Mouse (Mus musculus) stomach, embryonic 15.5 days (tissue): ENCODE data around the gene Ephb1. TPM values are rescaled to one million over a fixed set of nuclear protein-coding genes. Genes with fewer than 3 reads are reported as not detected.

ENCODE experiments used
- ATAC-seq: fragments of 200-750 bp; cut with Nextera tagmentation; 2 replicates; pipeline ENCODE4 v1.8.0; 2017; ENCODE audit warnings: low read depth, moderate number of reproducible peaks, moderate TSS enrichment; ENCODE audit not compliant: insufficient read depth, low FRiP score
- H3K27ac ChIP-seq: fragments of 300-500 bp; sonication (generic); 2 replicates; pipeline ENCODE4 v1.5.1; 2015; ENCODE audit warnings: mild to moderate bottlenecking, inconsistent platforms
- H3K27me3 ChIP-seq: fragments of 300-500 bp; sonication (generic); replicated peaks from 2 replicates; pipeline ENCODE4 v1.6.1; 2015; ENCODE audit warnings: inconsistent platforms
- H3K36me3 ChIP-seq: fragments of 300-500 bp; sonication (generic); 2 replicates; pipeline ENCODE4 v1.6.1; 2015; ENCODE audit warnings: inconsistent platforms
- H3K4me1 ChIP-seq: fragments of 300-500 bp; sonication (generic); 2 replicates; pipeline ENCODE4 v1.6.1; 2015; ENCODE audit warnings: inconsistent platforms
- H3K4me2 ChIP-seq: fragments of 300-500 bp; sonication (generic); 2 replicates; pipeline ENCODE4 v1.6.1; 2015; ENCODE audit warnings: mild to moderate bottlenecking, inconsistent platforms
- H3K4me3 ChIP-seq: fragments of 300-500 bp; sonication (generic); replicated peaks from 2 replicates; pipeline ENCODE4 v1.5.1; 2015; ENCODE audit warnings: inconsistent platforms
- H3K9ac ChIP-seq: fragments of 300-500 bp; sonication (generic); 2 replicates; pipeline ENCODE4 v1.6.1; 2015; ENCODE audit warnings: inconsistent platforms
- H3K9me3 ChIP-seq: fragments of 300-500 bp; sonication (generic); 2 replicates; pipeline ENCODE4 v1.6.1; 2016; ENCODE audit warnings: inconsistent platforms
- WGBS: fragments of 180-500 bp; shearing (Covaris S2); methylation state at CpG from one replicate; pipeline ENCODE4 v1.1.7; 2015; 5-methylcytosine and 5-hydroxymethylcytosine counted together
- polyA plus RNA-seq: library from polyadenylated mRNA; unstranded; fragments of >200 nt; fragmentation: Nextera tagmentation; extraction: Ambion mirVana; gene quantifications from 2 replicates; pipeline ENCODE4 v1.2.1, GENCODE M21; 2015

Ephb1 gene
- polyA plus RNA-seq, 1 experiment from 2014 or later: 5.5 TPM

DNA sequence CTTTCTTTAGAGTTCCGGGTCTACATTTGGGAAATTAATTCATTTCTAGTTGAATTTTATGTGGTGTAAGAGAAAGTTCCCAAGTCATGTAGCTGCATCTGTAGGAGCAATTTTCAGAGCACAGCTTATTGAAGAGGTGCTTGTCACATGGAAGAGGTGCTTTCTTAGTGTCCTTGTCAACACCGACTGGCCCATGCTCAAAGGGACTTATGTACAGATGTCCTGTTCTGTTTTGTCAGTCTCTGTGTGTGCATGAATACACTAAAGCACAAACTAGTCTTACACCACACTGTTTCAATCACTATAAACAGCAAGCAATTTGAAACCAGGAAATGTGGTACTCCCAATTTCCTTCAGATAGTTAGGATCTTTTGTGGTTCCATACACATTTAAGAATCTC is 13.3 kb upstream of the Ephb1 start:
- Histone ChIP-seq H3K4me1 (no peaks in the 10 kb centered on the region), H3K36me3 (no peaks in the 10 kb centered on the region), H3K9me3 (no peaks in the 10 kb centered on the region), H3K27me3 (no peaks in the 10 kb centered on the region), H3K4me3 (no peak overlapping the region), H3K9ac (no peak overlapping the region), H3K4me2 (no peak overlapping the region), H3K27ac (no peak overlapping the region)
- 86% methylated on average over 2 of the region's 2 CpGs for WGBS
- ATAC-seq: no peak

DNA sequence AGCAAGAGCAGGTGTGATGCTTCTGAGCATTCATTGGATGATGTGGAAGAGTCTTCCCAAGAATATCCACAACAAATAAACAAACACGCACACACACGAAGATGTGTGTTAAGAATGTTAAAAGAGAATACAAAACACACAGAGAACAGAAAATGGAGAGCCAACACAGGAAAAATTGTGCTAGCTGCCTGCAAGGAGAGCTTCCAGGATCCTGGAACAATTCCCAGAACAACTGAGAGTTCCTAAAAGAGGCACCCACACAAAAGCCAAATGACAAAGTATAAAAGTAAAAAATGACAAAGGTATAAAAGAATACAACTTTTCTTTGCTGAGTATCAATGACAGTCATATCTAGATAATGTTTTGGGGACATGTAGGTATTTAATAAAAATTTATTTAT is 11.0 kb upstream of the Ephb1 start:
- no peak for ATAC-seq
- no peaks in the 10 kb centered on the region for H3K27me3 ChIP-seq
- H3K9ac ChIP-seq: no peak overlapping the region
- H3K4me2 ChIP-seq: no peak overlapping the region
- 86% methylated on average over 2 of the region's 2 CpGs for WGBS
- H3K9me3 ChIP-seq: no peaks in the 10 kb centered on the region
- no peak overlapping the region for H3K4me3 ChIP-seq
- H3K4me1 ChIP-seq: no peaks in the 10 kb centered on the region
- no peaks in the 10 kb centered on the region for H3K36me3 ChIP-seq
- H3K27ac ChIP-seq: no peak overlapping the region

DNA sequence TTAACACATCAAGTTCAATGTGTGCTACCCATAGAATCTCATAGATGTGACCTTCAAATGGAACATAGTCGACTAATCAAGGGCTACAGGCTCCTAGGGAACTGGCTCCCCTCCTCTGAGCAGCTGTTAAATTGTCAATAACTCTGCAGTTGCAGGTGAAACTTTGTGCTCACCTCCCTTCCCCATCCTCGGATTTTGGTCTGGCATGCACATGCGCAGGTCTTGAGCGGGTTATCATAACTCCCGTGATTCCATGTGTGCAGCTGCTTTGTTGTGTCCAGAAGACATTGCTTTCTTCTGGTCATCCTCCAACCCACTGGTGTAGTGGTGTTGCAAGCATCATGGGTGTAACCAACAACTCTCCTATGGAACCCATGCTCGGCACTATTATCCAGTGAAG is 4.8 kb upstream of the Ephb1 start:
- Histone ChIP-seq H3K36me3 (no peaks in the 10 kb centered on the region), H3K9me3 (no peaks in the 10 kb centered on the region), H3K27ac (no peak overlapping the region), H3K9ac (no peak overlapping the region), H3K4me3 (no peak overlapping the region), H3K4me2 (no peak overlapping the region), H3K4me1 (peaks cover 1% of the 10 kb centered on the region; the same call in 1 of the 2 replicates), H3K27me3 (peaks cover 28% of the 10 kb centered on the region)
- no peak for ATAC-seq
- 90% methylated on average over 6 of the region's 6 CpGs for WGBS

DNA sequence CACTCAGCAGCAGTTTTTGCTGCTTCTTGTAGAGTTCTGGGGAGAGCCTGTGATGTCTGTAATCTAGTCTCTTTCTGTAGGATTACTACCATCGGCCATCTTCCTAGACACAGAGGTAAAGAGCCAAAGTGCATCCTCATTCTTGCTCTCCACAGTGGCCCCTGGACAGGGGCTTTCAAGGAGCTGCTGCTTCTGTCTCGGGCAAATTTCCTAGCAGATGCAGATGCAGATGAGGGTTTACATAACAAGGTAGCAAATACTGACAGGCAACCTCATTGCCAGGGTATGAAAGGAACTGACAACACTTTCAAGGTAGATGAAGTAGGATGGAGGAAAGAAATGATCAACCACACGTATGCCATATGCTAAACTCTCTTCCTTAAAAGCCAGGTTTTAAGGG is 4.2 kb upstream of the Ephb1 start:
- H3K4me3 ChIP-seq: no peak overlapping the region
- peaks cover 34% of the 10 kb centered on the region for H3K27me3 ChIP-seq
- H3K9ac ChIP-seq: no peak overlapping the region
- peaks cover 7% of the 10 kb centered on the region; the same call in 1 of the 2 replicates for H3K4me1 ChIP-seq
- H3K4me2 ChIP-seq: no peak overlapping the region
- ATAC-seq: no peak
- H3K36me3 ChIP-seq: no peaks in the 10 kb centered on the region
- 83% methylated on average over 3 of the region's 3 CpGs for WGBS
- H3K9me3 ChIP-seq: no peaks in the 10 kb centered on the region
- no peak overlapping the region for H3K27ac ChIP-seq

DNA sequence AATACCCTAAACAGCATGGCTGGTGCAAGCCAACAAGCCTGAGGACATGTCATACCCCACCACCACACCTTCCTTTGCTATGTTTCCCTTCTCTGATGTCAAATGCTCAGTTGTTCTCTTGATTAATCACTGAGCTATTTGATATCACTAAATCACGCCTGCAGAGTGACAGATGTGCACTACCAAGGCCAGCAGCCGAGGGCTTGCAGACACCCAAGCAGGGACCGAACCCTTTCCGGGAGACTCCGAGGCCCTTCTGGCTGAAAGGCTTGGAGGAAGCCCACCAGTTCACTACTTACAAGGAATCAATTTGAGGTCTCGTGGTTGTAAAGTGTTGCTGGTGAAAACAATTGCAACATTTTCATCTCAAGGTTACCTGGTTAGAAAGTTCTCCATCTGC is 3.5 kb upstream of the Ephb1 start:
- peaks cover 41% of the 10 kb centered on the region for H3K27me3 ChIP-seq
- ATAC-seq: no peak
- no peak overlapping the region for H3K4me3 ChIP-seq
- no peaks in the 10 kb centered on the region for H3K36me3 ChIP-seq
- WGBS: 80% methylated on average over 6 of the region's 6 CpGs
- no peak overlapping the region for H3K4me2 ChIP-seq
- no peaks in the 10 kb centered on the region for H3K9me3 ChIP-seq
- no peak overlapping the region for H3K9ac ChIP-seq
- no peak overlapping the region for H3K27ac ChIP-seq
- H3K4me1 ChIP-seq: peaks cover 14% of the 10 kb centered on the region; the same call in 1 of the 2 replicates

DNA sequence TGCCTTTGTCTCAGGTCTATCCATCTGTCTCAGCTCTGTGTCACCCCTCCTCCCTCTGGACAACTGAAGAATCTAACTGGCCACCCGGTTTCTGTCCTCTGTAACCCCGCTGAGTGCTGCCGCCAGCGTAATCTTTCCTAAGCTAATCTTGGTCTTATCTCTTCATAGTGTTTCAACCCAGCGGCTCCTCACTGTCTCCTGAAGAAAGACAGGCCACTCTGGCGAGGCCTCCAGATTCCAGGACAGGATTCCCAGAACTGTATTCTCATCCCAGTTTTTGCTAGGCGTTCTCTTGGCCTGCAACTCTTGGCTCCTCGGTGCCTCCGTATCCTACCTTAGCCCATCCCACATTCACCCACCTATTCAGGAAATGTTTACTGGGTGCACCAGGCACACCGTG is 2.0 kb upstream of the Ephb1 start:
- Histone ChIP-seq H3K27me3 (peaks cover 55% of the 10 kb centered on the region), H3K9me3 (no peaks in the 10 kb centered on the region), H3K4me3 (no peak overlapping the region), H3K36me3 (no peaks in the 10 kb centered on the region), H3K27ac (no peak overlapping the region), H3K4me1 (peaks cover 25% of the 10 kb centered on the region), H3K9ac (no peak overlapping the region), H3K4me2 (no peak overlapping the region)
- 36% methylated on average over 10 of the region's 10 CpGs for WGBS
- ATAC-seq: no peak

DNA sequence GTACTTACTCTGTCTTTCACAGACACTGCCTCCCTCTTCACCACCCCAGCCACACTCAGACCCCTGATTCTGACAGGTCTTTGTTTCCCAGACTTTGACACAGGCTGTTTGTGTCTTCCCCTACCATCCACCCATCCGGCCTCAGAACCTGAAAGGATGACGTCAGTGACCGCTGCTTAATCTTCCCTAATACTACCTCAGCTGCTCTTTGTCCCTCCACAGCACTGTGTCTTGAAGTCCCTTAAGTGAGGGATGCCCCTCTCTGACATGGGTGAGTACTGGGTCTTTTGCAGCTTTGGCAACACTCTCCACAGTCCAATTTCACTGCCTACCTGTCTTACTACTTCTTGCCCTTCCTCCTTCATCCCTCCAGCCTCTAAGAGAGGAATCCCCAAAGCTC is 1.2 kb upstream of the Ephb1 start:
- Histone ChIP-seq H3K9me3 (no peaks in the 10 kb centered on the region), H3K4me3 (no peak overlapping the region), H3K36me3 (no peaks in the 10 kb centered on the region), H3K4me1 (peaks cover 25% of the 10 kb centered on the region), H3K4me2 (no peak overlapping the region), H3K27ac (no peak overlapping the region), H3K9ac (no peak overlapping the region), H3K27me3 (peaks cover 63% of the 10 kb centered on the region)
- ATAC-seq: no peak
- 69% methylated on average over 3 of the region's 3 CpGs for WGBS

DNA sequence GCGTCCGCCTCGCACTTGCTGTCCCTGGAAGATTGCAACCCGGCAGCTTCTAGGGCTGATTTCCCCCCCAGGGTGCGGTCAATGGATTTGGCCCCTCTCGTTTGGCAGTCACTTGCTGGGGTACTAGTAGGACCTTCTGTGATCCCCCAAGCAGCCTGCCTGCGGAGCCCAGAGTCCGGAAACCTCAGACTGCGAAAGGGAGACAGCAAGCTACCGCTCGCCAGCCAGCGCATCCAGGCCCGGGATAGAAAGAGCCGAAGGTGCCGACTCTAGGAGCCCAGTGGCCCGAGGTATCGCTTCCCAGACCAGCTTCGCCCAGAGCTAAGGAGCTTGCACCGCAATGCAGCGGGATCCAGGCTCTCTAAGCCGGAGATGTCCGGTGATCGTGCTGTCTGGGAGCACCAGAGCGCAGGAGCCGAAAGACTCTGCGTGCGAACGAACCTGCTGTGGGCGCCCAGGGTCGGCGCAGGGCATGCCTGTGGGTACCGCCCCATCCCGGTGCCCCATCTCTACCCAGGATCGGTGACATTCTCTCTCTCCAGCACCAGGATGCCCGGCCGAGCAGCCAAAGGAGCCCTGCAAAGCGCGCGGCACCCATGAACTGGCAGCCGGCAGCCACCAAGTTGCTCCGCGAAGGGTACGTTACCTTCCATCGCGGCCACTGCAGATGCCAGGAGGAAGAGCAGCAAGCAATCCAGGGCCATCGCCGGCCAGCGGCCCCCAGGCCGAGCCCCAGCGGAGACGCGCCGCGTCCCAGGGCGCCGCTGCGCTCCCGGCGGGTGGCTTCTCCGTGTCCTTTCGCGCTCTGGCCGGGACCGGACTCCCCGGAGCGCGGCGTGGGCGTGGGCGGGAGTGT is 629 bp downstream of the Ephb1 start:
- peak overlapping the region; percentile 98 for H3K4me2 ChIP-seq
- no peaks in the 10 kb centered on the region for H3K36me3 ChIP-seq
- ATAC-seq: peak; percentile 25; the same call in 1 of the 2 replicates
- peaks cover 73% of the 10 kb centered on the region for H3K27me3 ChIP-seq
- peaks cover 25% of the 10 kb centered on the region for H3K4me1 ChIP-seq
- no peak overlapping the region for H3K27ac ChIP-seq
- H3K9ac ChIP-seq: peak overlapping the region; percentile 41
- H3K4me3 ChIP-seq: peak overlapping the region; percentile 55
- under 1% methylated on average over 70 of the region's 70 CpGs for WGBS
- H3K9me3 ChIP-seq: no peaks in the 10 kb centered on the region

DNA sequence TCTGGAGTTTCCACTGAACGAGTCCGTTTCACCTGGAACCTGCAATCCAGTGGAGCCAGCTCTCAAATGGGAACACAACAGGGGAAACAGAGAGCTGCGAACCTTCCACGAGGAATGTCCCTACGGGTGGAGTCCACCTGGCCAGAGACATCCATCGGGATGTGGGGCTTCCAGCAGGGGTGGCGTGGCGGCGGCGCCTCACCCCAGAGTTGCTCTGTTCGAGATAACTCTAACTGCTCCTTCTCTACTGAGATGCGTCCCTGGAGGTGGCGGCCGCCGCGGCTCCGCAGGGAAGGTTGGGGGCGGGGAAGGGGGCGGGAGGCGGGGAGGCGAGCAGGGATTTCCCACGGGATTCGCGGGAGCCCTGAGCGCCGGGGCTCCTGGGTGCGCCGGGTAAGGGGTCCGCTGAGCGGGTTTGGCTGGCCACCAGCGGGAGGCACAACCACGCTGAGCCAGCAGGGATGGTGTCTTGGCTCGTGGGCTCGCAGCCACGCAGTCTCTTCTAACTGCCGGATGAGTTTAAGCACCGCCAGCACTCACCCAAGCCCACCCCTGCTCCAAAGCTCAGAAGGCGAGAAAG is 1.3 kb downstream of the Ephb1 start:
- ATAC-seq: no peak
- H3K27me3 ChIP-seq: peaks cover 73% of the 10 kb centered on the region
- WGBS: 1% methylated on average over 38 of the region's 38 CpGs
- H3K9me3 ChIP-seq: no peaks in the 10 kb centered on the region
- peak overlapping the region; percentile 55 for H3K4me3 ChIP-seq
- H3K27ac ChIP-seq: no peak overlapping the region
- H3K4me1 ChIP-seq: peaks cover 25% of the 10 kb centered on the region
- H3K36me3 ChIP-seq: no peaks in the 10 kb centered on the region
- H3K9ac ChIP-seq: 0 out of 2 replicates have a peak overlapping the region, but pooled peaks have one; percentile 2
- H3K4me2 ChIP-seq: peak overlapping the region; percentile 98

DNA sequence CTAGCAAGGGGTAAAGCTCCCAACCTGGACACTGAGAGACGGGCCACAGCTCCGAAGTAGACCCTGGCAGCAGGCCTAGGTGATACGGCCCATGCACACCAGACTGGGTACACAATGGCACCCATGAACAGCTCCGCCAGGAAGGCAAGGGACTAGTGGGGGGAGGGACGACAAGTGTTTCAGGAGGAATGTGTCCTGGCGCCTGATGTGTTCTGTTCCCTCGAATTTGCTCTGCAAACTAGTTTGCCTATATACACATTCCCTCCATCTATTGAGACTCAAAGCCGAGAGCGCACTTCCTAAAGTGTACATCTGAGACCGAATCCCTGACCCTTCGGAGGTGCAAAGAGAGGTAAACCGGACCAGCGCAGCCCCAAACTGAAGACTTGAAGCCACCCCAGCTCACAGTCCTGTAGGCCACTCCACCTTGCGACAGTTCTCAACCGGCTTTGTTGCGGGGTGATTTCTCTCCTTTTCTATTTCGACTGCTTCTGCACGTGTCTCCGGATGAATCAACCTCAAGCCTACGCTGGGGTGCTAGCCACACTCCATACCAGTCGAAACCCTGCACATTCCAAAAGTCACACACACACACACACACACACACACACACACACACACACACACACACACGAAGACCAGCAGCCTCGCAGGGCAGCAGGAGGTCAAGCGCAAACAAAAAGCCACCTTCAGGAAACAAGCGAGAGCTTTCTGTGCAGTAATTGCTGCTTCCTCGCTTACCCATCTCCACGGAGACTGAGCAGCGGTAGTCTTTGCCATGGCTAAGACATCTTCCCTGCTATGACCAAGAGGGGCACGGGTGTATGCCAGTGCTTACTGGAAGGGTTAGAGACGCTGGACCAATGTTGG is 2.1 kb downstream of the Ephb1 start:
- WGBS: 6% methylated on average over 30 of the region's 30 CpGs
- H3K9me3 ChIP-seq: no peaks in the 10 kb centered on the region
- no peak for ATAC-seq
- H3K4me2 ChIP-seq: peak overlapping the region; percentile 98
- H3K4me3 ChIP-seq: peak overlapping the region; percentile 55
- H3K27me3 ChIP-seq: peaks cover 75% of the 10 kb centered on the region
- no peaks in the 10 kb centered on the region for H3K36me3 ChIP-seq
- H3K4me1 ChIP-seq: peaks cover 25% of the 10 kb centered on the region
- H3K27ac ChIP-seq: no peak overlapping the region
- 0 out of 2 replicates have a peak overlapping the region, but pooled peaks have one; percentile 2 for H3K9ac ChIP-seq

DNA sequence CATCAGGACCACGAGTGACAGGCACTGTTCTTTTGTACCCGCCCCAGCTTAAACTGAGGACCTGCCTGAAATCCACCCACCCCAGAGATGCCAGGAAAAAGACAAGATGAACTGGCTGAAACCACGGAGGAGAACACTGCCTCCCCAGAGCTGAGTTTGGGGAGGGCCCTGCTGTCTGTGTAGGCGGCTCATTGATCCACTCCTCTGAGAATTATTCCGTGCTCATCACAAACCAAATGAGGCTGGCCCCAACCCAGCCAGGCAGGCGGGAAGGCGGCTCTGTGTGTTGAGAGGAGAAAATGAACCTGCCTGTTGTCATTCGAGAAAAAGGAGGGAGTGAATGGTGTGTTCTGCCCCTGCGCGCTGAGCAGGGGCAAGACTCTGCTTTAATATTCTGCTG is 2.8 kb downstream of the Ephb1 start:
- no peaks in the 10 kb centered on the region for H3K9me3 ChIP-seq
- ATAC-seq: no peak
- no peak overlapping the region for H3K27ac ChIP-seq
- H3K4me1 ChIP-seq: peaks cover 25% of the 10 kb centered on the region
- H3K9ac ChIP-seq: no peak overlapping the region
- H3K27me3 ChIP-seq: peaks cover 70% of the 10 kb centered on the region
- no peak overlapping the region for H3K4me3 ChIP-seq
- no peaks in the 10 kb centered on the region for H3K36me3 ChIP-seq
- H3K4me2 ChIP-seq: no peak overlapping the region
- whole genome bisulfite sequencing: 13% methylated on average over 10 of the region's 10 CpGs

DNA sequence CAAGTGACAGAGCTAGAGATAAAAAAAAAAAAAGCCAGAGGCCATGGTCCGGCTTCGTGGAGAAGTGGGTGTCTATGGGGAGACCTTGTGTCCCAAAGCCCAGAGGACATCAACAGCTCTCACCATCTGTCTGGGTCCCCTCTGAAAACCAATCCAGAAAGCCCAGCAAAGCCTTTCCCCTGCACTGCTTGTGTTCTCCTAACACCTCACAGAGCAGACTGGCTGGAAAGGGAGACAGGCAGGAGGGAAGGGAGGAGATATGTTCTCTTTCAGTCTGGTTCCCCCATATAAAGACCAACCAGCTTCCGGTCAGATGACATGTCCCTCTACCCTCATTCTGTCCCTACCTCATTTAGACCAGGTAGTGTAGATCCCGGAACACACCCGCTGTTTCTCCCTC is 3.3 kb downstream of the Ephb1 start:
- Histone ChIP-seq H3K4me3 (no peak overlapping the region), H3K27ac (no peak overlapping the region), H3K36me3 (no peaks in the 10 kb centered on the region), H3K4me2 (no peak overlapping the region), H3K9ac (no peak overlapping the region), H3K27me3 (peaks cover 65% of the 10 kb centered on the region), H3K4me1 (peaks cover 25% of the 10 kb centered on the region), H3K9me3 (no peaks in the 10 kb centered on the region)
- ATAC-seq: no peak
- WGBS: 57% methylated on average over 5 of the region's 5 CpGs
